Mouse (Mus musculus) mouse trophoblast stem cell (cell line): ENCODE data around the gene Slc38a10.

Experiments
- in situ Hi-C, 2 experiments: fragments of 300-500 bp; cut with MseI, MboI; formaldehyde crosslinking; loops; 2 replicates in 1 of 2; 3 replicates in 1 of 2; pipeline ENCODE4 v1.15.1; 2025

The Slc38a10 gene

GRCm38 (mm10) chr11:120137625-120138004 lies 13.5 kb downstream of the Slc38a10 start:
- in situ Hi-C loops: no loop called here

GRCm38 (mm10) chr11:120136796-120137624 lies 14.1 kb downstream of the Slc38a10 start:
- in situ Hi-C loops: no loop called here

GRCm38 (mm10) chr11:120136195-120136594 lies 15.0 kb downstream of the Slc38a10 start:
- in situ Hi-C loops: no loop called here

GRCm38 (mm10) chr11:120134847-120135530 lies 16.2 kb downstream of the Slc38a10 start:
- in situ Hi-C loops: no loop called here

GRCm38 (mm10) chr11:120134148-120134547 lies 17.0 kb downstream of the Slc38a10 start:
- in situ Hi-C loops: no loop called here

GRCm38 (mm10) chr11:120129281-120129680 lies 21.9 kb downstream of the Slc38a10 start:
- in situ Hi-C loops: no loop called here

- in situ Hi-C loops: no loop called here
Measured at GRCm38 (mm10) chr11:120126845-120127244, 24.3 kb downstream of the Slc38a10 start.

GRCm38 (mm10) chr11:120122126-120122525 lies 29.0 kb downstream of the Slc38a10 start:
- in situ Hi-C loops: no loop called here

- in situ Hi-C loops: no loop called here
Measured at GRCm38 (mm10) chr11:120120642-120121420, 30.3 kb downstream of the Slc38a10 start.

- in situ Hi-C loops: no loop called here
Measured at GRCm38 (mm10) chr11:120119936-120120541, 31.1 kb downstream of the Slc38a10 start.

- in situ Hi-C loops: no loop called here
Measured at GRCm38 (mm10) chr11:120119108-120119507, 32.0 kb downstream of the Slc38a10 start.

- in situ Hi-C loops: no loop called here
Measured at GRCm38 (mm10) chr11:120117626-120118025, 33.5 kb downstream of the Slc38a10 start.

- in situ Hi-C loops: loop anchor here (5.0 kb wide), 2 partner anchors 93 to 98 kb away; no protein-coding TSS in a partner anchor
Measured at GRCm38 (mm10) chr11:120114488-120115215, 36.5 kb downstream of the Slc38a10 start.

GRCm38 (mm10) chr11:120112136-120112535 lies 39.0 kb downstream of the Slc38a10 start:
- in situ Hi-C loops: loop anchor here (5.0 kb wide), 2 partner anchors 95 to 100 kb away; no protein-coding TSS in a partner anchor

- in situ Hi-C loops: loop anchor here (5.0 kb wide), 2 partner anchors 96 to 101 kb away; no protein-coding TSS in a partner anchor
Measured at GRCm38 (mm10) chr11:120111033-120111432, 40.1 kb downstream of the Slc38a10 start.

GRCm38 (mm10) chr11:120110554-120110953 lies 40.6 kb downstream of the Slc38a10 start:
- in situ Hi-C loops: loop anchor here (5.0 kb wide), 2 partner anchors 97 to 102 kb away; no protein-coding TSS in a partner anchor

- in situ Hi-C loops: loop anchor here (5.0 kb wide), 2 partner anchors 98 to 103 kb away; no protein-coding TSS in a partner anchor
Measured at GRCm38 (mm10) chr11:120109558-120110210, 41.5 kb downstream of the Slc38a10 start.

GRCm38 (mm10) chr11:120107796-120108195 lies 43.4 kb downstream of the Slc38a10 start:
- in situ Hi-C loops: no loop called here

GRCm38 (mm10) chr11:120107026-120107425 lies 44.1 kb downstream of the Slc38a10 start:
- in situ Hi-C loops: no loop called here

GRCm38 (mm10) chr11:120103431-120103997 lies 47.6 kb downstream of the Slc38a10 start:
- in situ Hi-C loops: no loop called here
